Mouse (Mus musculus) heart, embryonic 12.5 days (tissue): ENCODE data around the gene Gmds. TPM values are rescaled to one million over a fixed set of nuclear protein-coding genes. Genes with fewer than 3 reads are reported as not detected.
A peak's percentile ranks its signal among the peaks of the same experiment; 100 is the strongest.

Experiments
- ATAC-seq: fragments of 200-750 bp; cut with Nextera tagmentation; 2 replicates; pipeline ENCODE4 v1.8.0; 2017; ENCODE audit warnings: moderate TSS enrichment, moderate library complexity; ENCODE audit not compliant: insufficient number of reproducible peaks, low FRiP score
- H3K27ac ChIP-seq: fragments of 300-500 bp; sonication (generic); 2 replicates; pipeline ENCODE4 v1.5.1; 2016; ENCODE audit warnings: mild to moderate bottlenecking, moderate library complexity; ENCODE audit not compliant: poor library complexity, severe bottlenecking
- H3K27me3 ChIP-seq: fragments of 300-500 bp; sonication (generic); replicated peaks from 2 replicates; pipeline ENCODE4 v1.6.1; 2016; ENCODE audit warnings: mild to moderate bottlenecking, moderate library complexity
- H3K36me3 ChIP-seq: fragments of 300-500 bp; sonication (generic); 2 replicates; pipeline ENCODE4 v1.6.1; 2016; ENCODE audit warnings: mild to moderate bottlenecking, moderate library complexity
- H3K4me1 ChIP-seq: fragments of 300-500 bp; sonication (generic); replicated peaks from 2 replicates; pipeline ENCODE4 v1.6.1; 2016; ENCODE audit warnings: mild to moderate bottlenecking
- H3K4me2 ChIP-seq: fragments of 300-500 bp; sonication (generic); 2 replicates; pipeline ENCODE4 v1.6.1; 2016; ENCODE audit warnings: mild to moderate bottlenecking, moderate library complexity
- H3K4me3 ChIP-seq: fragments of 300-500 bp; sonication (generic); 2 replicates; pipeline ENCODE4 v1.5.1; 2016; ENCODE audit warnings: mild to moderate bottlenecking
- H3K9ac ChIP-seq: fragments of 300-500 bp; sonication (generic); 2 replicates; pipeline ENCODE4 v1.6.1; 2016; ENCODE audit warnings: mild to moderate bottlenecking, moderate library complexity
- H3K9me3 ChIP-seq: fragments of 300-500 bp; sonication (generic); replicated peaks from 2 replicates; pipeline ENCODE4 v1.6.1; 2016; ENCODE audit warnings: mild to moderate bottlenecking, moderate library complexity
- WGBS: fragments of 180-500 bp; shearing (Covaris S2); methylation state at CpG from one replicate; pipeline ENCODE4 v1.1.7; 2016; 5-methylcytosine and 5-hydroxymethylcytosine counted together
- polyA plus RNA-seq: library from polyadenylated mRNA; unstranded; fragments of >200 nt; fragmentation: Nextera tagmentation; extraction: Ambion mirVana; gene quantifications from 2 replicates; pipeline ENCODE4 v1.2.1, GENCODE M21; 2016

Gmds gene
- polyA plus RNA-seq, 1 experiment from 2014 or later = 26.9 TPM

DNA sequence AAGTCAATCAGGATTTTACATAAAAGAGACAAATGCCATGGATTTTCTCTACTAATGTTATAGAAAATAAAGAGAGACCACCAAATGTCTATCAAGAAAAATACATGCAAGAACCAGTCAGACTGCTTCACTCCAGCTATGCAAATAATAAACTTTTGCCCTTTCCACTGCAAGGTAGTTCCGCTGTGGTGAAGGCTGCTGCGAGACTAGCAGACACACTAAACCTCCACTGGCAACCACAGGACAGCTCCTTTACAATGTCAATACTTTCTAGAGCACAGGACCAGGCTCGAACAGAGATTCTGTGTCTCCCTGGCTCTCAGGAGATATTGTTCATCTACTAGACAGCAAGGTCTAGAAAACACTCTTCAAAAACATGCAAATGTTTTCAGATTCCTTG lies 71.8 kb downstream of the Gmds start:
- Histone ChIP-seq H3K4me1 (peaks cover 9% of the 10 kb centered on the region), H3K9me3 (no peaks in the 10 kb centered on the region), H3K4me2 (no peak overlapping the region), H3K36me3 (no peaks in the 10 kb centered on the region), H3K27me3 (no peaks in the 10 kb centered on the region), H3K9ac (no peak overlapping the region), H3K4me3 (no peak overlapping the region), H3K27ac (no peak overlapping the region)
- WGBS = 51% methylated on average over 3 of the region's 3 CpGs
- no peak for ATAC-seq

DNA sequence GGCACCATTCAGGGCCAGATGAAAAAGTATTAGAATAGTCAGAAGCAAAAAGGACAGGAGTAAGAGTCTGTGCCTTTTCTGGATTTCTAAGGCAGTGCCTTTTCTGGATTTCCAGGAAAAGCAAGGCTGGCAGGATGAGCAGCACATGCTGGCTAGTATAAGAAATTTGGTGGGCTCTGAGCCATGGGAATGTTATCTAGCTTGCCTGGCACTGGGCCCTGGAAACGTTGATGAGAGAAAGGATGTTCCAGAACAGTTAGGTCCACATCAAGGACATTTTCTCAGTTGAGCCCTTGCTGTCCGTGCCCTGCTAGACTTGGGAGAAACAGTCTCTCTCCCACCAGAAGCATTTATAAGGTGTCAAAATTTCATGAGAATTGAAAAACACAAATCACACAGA lies 82.4 kb downstream of the Gmds start:
- Histone ChIP-seq H3K9me3 (no peaks in the 10 kb centered on the region), H3K9ac (no peak overlapping the region), H3K4me2 (no peak overlapping the region), H3K27me3 (no peaks in the 10 kb centered on the region), H3K4me1 (peaks cover 7% of the 10 kb centered on the region), H3K36me3 (no peaks in the 10 kb centered on the region), H3K27ac (no peak overlapping the region), H3K4me3 (no peak overlapping the region)
- no peak for ATAC-seq
- 49% methylated on average over 2 of the region's 2 CpGs for whole genome bisulfite sequencing

DNA sequence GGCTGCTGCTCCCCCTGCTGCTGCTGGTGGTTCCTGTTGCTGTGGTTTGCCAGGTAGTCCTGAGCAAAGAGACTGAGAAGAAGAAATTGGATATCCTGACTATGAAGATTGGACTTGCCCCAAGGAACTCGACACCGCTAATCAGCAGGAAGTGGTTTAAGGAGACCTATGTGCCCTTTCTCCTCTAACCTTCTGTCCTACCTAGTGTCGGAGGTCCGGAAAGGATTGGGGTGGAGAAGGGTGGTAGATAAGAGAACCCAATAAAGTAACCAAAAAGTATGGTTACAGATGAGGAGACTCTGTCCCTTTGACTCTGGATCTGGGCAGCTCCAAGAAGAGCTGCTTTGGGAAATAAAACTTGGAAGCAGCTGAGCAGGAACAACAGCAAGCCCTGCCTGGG lies 86.3 kb downstream of the Gmds start:
- Histone ChIP-seq H3K36me3 (no peaks in the 10 kb centered on the region), H3K4me1 (peaks cover 7% of the 10 kb centered on the region), H3K27me3 (no peaks in the 10 kb centered on the region), H3K9me3 (no peaks in the 10 kb centered on the region), H3K4me3 (no peak overlapping the region), H3K27ac (no peak overlapping the region), H3K4me2 (no peak overlapping the region), H3K9ac (no peak overlapping the region)
- 37% methylated on average over 4 of the region's 4 CpGs for WGBS
- no peak for ATAC-seq

DNA sequence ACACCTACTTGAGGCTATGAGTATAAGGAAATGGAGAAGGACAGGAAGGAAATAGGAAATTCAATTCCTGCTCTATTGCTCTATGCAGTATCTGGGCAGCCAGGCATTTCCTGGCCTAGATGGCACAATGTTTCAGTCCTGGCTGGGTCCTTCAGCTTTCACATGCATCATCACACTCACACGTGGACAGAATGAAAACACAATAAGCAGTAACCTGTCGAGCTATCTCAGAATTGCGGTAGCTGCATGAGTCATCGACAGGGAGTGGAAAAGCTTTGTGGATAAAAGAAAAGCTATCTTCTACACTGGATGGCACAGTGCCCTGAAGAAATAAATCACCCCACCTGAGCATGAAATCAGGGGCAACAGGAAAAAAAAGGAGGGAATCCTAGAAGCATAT lies 96.3 kb downstream of the Gmds start:
- H3K27me3 ChIP-seq = no peaks in the 10 kb centered on the region
- H3K4me2 ChIP-seq = no peak overlapping the region
- H3K4me1 ChIP-seq = 0 out of 2 replicates have a peak, but pooled peaks cover 4% of the 10 kb centered on the region
- WGBS = 27% methylated on average over 4 of the region's 4 CpGs
- ATAC-seq = 0 out of 2 replicates have a peak, but pooled peaks have one; percentile 29
- H3K36me3 ChIP-seq = no peaks in the 10 kb centered on the region
- no peaks in the 10 kb centered on the region for H3K9me3 ChIP-seq
- H3K9ac ChIP-seq = no peak overlapping the region
- H3K27ac ChIP-seq = no peak overlapping the region
- H3K4me3 ChIP-seq = no peak overlapping the region

DNA sequence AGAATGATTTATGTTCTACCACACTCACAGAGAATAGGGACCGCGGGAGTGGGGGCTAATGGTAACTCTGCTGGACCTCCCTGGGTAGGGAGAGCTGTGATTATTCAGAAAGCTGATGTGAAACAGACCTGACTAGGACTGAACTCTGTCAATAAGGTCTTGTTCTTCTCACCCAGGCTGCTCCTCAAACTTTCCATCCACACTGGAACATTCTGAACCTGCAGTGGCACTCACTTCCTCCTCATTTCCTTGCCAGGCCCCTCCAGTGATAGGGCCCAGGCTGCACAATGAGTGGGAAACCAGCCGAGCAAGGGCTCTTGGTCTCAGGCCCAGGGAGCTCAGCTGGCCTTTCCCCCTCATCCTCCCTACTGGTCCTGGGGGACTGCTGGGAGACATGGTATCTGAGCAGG lies 102.3 kb downstream of the Gmds start:
- peaks cover 14% of the 10 kb centered on the region for H3K4me1 ChIP-seq
- 32% methylated on average over 3 of the region's 3 CpGs for WGBS
- no peaks in the 10 kb centered on the region for H3K36me3 ChIP-seq
- ATAC-seq = peak; percentile 83
- no peak overlapping the region for H3K4me2 ChIP-seq
- no peaks in the 10 kb centered on the region for H3K9me3 ChIP-seq
- no peaks in the 10 kb centered on the region for H3K27me3 ChIP-seq
- peak overlapping the region; percentile 78 for H3K27ac ChIP-seq
- H3K9ac ChIP-seq = no peak overlapping the region
- H3K4me3 ChIP-seq = no peak overlapping the region

DNA sequence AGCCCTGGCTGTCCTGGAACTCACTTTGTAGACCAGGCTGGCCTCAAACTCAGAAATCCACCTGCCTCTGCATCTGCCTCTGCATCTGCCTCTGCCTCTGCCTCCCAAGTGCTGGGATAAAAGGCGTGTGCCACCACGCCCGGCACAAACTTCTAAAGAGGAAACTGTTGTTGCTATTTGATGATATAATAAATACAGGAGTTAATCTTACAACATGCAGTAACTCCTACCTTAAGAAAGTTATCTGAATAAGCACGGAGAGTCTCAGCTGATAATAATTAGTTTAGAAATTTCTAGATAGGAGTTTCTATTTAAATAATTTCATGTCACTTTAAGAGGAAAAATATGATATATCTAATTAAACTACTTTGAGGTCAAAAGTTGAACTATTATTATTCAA lies 103.5 kb downstream of the Gmds start:
- ATAC-seq = no peak
- Histone ChIP-seq H3K4me2 (no peak overlapping the region), H3K4me3 (no peak overlapping the region), H3K9ac (no peak overlapping the region), H3K27me3 (no peaks in the 10 kb centered on the region), H3K4me1 (peaks cover 14% of the 10 kb centered on the region), H3K36me3 (no peaks in the 10 kb centered on the region), H3K27ac (no peak overlapping the region), H3K9me3 (no peaks in the 10 kb centered on the region)
- WGBS = 77% methylated on average over 4 of the region's 4 CpGs

DNA sequence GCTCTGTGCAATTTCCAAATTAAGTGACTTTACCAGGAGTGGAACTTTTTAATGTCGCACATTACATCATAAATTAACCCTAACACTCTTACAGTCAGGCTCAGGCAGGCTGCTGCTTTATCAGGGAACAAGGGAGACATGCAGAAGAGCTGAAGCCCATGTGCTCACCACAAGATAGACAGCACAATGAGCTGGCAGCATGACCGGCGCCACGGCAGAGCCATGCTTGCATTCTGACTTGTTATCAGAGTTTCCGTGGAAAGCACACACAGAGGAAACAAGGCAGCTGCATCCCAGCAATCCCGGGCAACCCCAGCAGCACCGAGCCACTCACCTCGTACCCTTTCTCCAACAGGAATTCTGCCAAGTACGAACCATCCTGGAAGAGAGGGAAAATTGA lies 104.5 kb downstream of the Gmds start:
- Histone ChIP-seq H3K4me1 (peaks cover 14% of the 10 kb centered on the region), H3K4me3 (no peak overlapping the region), H3K9ac (0 out of 2 replicates have a peak overlapping the region, but pooled peaks have one; percentile 34), H3K36me3 (no peaks in the 10 kb centered on the region), H3K27ac (peak overlapping the region; percentile 54), H3K9me3 (no peaks in the 10 kb centered on the region), H3K27me3 (no peaks in the 10 kb centered on the region), H3K4me2 (peak overlapping the region; percentile 57)
- ATAC-seq = peak; percentile 85
- 12% methylated on average over 9 of the region's 9 CpGs for WGBS

DNA sequence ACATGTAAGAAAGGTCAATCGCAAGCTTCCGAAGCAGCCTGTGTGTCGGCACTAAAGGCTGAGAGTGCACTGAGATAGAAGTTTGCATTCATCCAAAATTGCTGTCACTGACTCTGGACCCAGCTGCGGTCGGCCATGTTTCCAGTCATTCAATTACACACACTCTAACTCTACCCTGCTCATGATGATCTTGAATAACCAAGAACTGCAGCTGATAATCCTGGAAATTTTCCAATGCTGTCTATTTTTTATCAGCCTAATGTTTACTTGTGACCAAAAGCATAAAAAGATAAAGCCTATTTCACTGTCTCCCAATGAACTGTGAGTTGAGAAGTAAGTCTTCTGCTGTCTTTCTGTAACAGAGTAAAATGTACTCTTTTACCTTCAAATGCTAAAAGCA lies 106.1 kb downstream of the Gmds start:
- H3K27me3 ChIP-seq = no peaks in the 10 kb centered on the region
- 69% methylated on average over 5 of the region's 5 CpGs for WGBS
- H3K36me3 ChIP-seq = no peaks in the 10 kb centered on the region
- H3K9me3 ChIP-seq = no peaks in the 10 kb centered on the region
- H3K4me3 ChIP-seq = no peak overlapping the region
- peaks cover 14% of the 10 kb centered on the region for H3K4me1 ChIP-seq
- ATAC-seq = no peak
- no peak overlapping the region for H3K9ac ChIP-seq
- no peak overlapping the region for H3K4me2 ChIP-seq
- H3K27ac ChIP-seq = no peak overlapping the region

DNA sequence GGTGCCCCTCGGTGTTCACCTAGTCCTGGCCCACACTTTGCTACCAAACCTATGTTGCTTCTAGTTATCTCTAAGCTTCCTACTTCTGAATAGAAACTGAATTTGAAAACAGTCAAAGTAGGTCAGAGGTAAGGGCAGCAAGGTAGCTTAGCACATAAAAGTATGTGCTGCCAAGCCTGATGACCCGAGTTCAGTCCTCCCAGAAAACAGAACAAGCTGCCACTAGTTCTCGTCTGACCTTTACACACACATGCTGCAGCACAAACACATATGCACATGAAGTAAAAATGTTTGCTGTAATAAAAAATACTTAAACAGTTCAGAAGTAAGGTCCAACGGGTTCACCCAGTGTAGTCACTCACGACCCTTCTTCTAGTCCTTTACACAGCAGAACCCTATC lies 106.6 kb downstream of the Gmds start:
- ATAC-seq = no peak
- H3K9me3 ChIP-seq = no peaks in the 10 kb centered on the region
- no peaks in the 10 kb centered on the region for H3K36me3 ChIP-seq
- H3K9ac ChIP-seq = no peak overlapping the region
- H3K4me1 ChIP-seq = peaks cover 14% of the 10 kb centered on the region
- no peak overlapping the region for H3K4me2 ChIP-seq
- H3K27me3 ChIP-seq = no peaks in the 10 kb centered on the region
- WGBS = 79% methylated on average over 5 of the region's 5 CpGs
- no peak overlapping the region for H3K4me3 ChIP-seq
- no peak overlapping the region for H3K27ac ChIP-seq

DNA sequence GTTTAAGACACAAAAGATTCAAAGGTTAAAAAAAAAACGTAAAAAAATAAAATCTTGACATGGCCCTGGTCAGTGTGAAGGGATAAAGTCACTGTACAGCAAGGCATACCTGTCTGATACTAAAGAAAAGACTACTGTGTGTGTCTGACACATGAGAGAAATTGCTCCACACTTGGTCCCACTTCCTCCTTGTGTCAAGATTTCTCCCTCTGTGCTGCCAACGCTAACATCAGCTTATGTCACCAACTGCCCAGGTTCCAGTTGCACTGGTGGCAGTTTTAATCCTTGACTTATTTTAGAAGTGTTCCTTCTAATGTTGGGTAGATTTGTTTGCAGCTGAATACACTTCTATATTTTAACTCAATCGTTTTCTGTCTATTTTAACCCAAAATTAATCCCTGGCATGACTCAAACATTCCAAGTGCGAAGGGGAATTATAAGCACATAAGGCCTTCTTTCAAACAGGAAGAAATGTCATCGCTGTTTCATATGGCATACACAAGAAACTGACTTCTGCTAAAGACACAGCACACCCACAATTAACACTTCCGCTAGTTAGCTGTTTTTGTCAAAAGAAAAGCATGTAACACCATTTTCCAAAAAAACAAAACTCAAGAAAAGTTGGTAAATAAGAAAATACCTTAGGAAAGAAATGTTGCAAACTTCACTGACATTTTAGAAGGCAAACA lies 110.5 kb downstream of the Gmds start:
- Histone ChIP-seq H3K4me1 (0 out of 2 replicates have a peak, but pooled peaks cover 4% of the 10 kb centered on the region), H3K9me3 (no peaks in the 10 kb centered on the region), H3K4me2 (no peak overlapping the region), H3K36me3 (no peaks in the 10 kb centered on the region), H3K27me3 (no peaks in the 10 kb centered on the region), H3K4me3 (no peak overlapping the region), H3K9ac (no peak overlapping the region), H3K27ac (peak overlapping the region; percentile 33; the same call in 1 of the 2 replicates)
- 65% methylated on average over 6 of the region's 6 CpGs for WGBS
- ATAC-seq = no peak

DNA sequence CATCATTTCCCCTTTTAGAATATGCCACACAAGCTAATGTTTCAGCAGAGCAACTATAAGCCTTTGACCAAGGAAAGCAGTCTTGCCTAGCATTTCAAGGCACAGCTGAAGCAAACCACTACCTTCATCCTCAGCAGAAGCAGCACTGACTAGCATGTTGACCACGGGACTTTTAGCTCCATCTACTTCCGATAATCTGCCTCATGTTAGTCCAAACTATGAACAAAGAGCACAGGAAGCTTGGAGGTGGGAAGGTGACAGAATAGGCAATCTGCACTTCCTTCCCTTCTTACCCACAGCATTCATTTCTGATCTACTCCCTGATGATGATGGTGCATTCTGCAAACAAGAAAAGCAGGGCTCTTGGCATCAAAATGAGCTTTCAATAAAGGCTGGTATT lies 120.9 kb downstream of the Gmds start:
- H3K4me2 ChIP-seq = no peak overlapping the region
- no peak for ATAC-seq
- H3K9me3 ChIP-seq = no peaks in the 10 kb centered on the region
- no peak overlapping the region for H3K27ac ChIP-seq
- no peaks in the 10 kb centered on the region for H3K36me3 ChIP-seq
- H3K4me1 ChIP-seq = peaks cover 5% of the 10 kb centered on the region; the same call in 1 of the 2 replicates
- 47% methylated on average over 2 of the region's 2 CpGs for WGBS
- no peak overlapping the region for H3K4me3 ChIP-seq
- H3K9ac ChIP-seq = no peak overlapping the region
- H3K27me3 ChIP-seq = no peaks in the 10 kb centered on the region
